Mouse (Mus musculus): ENCODE results near the gene Dock2.

Gene Dock2

GRCm38 (mm10) chr11:34427212-34427611, 356.5 kb downstream of the Dock2 start:
- DNase-seq (ENCODE audit: low read depth, low spot score), result no peak

GRCm38 (mm10) chr11:34424546-34424945, 359.1 kb downstream of the Dock2 start:
- DNase-seq (ENCODE audit: low read depth, low spot score), result no peak

- no peak for DNase-seq (ENCODE audit: low read depth, low spot score)
Observed at GRCm38 (mm10) chr11:34421061-34421460, 362.6 kb downstream of the Dock2 start.

GRCm38 (mm10) chr11:34416619-34416979, 367.1 kb downstream of the Dock2 start:
- no peak for DNase-seq (ENCODE audit: low read depth, low spot score)

- peak; percentile 61 for DNase-seq (ENCODE audit: low read depth, low spot score)
Observed at GRCm38 (mm10) chr11:34415884-34416618, 367.6 kb downstream of the Dock2 start.

- no peak for DNase-seq (ENCODE audit: low read depth, low spot score)
Observed at GRCm38 (mm10) chr11:34406850-34407249, 376.8 kb downstream of the Dock2 start.

GRCm38 (mm10) chr11:34406309-34406708, 377.4 kb downstream of the Dock2 start:
- DNase-seq (ENCODE audit: low read depth, low spot score), result no peak

GRCm38 (mm10) chr11:34405311-34405710, 378.4 kb downstream of the Dock2 start:
- DNase-seq (ENCODE audit: low read depth, low spot score), result no peak

- DNase-seq (ENCODE audit: low read depth, low spot score), result no peak
Observed at GRCm38 (mm10) chr11:34401343-34401742, 382.3 kb downstream of the Dock2 start.

- no peak for DNase-seq (ENCODE audit: low read depth, low spot score)
Observed at GRCm38 (mm10) chr11:34398555-34398954, 385.1 kb downstream of the Dock2 start.

- no peak for DNase-seq (ENCODE audit: low read depth, low spot score)
Observed at GRCm38 (mm10) chr11:34397661-34398060, 386.0 kb downstream of the Dock2 start.

- DNase-seq (ENCODE audit: low read depth, low spot score), result no peak
Observed at GRCm38 (mm10) chr11:34395802-34396201, 387.9 kb downstream of the Dock2 start.

- no peak for DNase-seq (ENCODE audit: low read depth, low spot score)
Observed at GRCm38 (mm10) chr11:34392105-34392504, 391.6 kb downstream of the Dock2 start.

- DNase-seq (ENCODE audit: low read depth, low spot score), result no peak
Observed at GRCm38 (mm10) chr11:34389261-34390116, 394.2 kb downstream of the Dock2 start.

GRCm38 (mm10) chr11:34385001-34385688, 398.5 kb downstream of the Dock2 start:
- DNase-seq (ENCODE audit: low read depth, low spot score), result no peak

- no peak for DNase-seq (ENCODE audit: low read depth, low spot score)
Observed at GRCm38 (mm10) chr11:34384178-34384577, 399.5 kb downstream of the Dock2 start.

- DNase-seq (ENCODE audit: low read depth, low spot score), result no peak
Observed at GRCm38 (mm10) chr11:34383501-34383900, 400.2 kb downstream of the Dock2 start.

- DNase-seq (ENCODE audit: low read depth, low spot score), result no peak
Observed at GRCm38 (mm10) chr11:34377649-34378048, 406.0 kb downstream of the Dock2 start.

- DNase-seq (ENCODE audit: low read depth, low spot score), result no peak
Observed at GRCm38 (mm10) chr11:34375557-34375956, 408.1 kb downstream of the Dock2 start.

GRCm38 (mm10) chr11:34372224-34372623, 411.5 kb downstream of the Dock2 start:
- DNase-seq (ENCODE audit: low read depth, low spot score), result no peak

GRCm38 (mm10) chr11:34356109-34356508, 427.6 kb downstream of the Dock2 start:
- peak; percentile 33 for DNase-seq (ENCODE audit: low read depth, low spot score)

GRCm38 (mm10) chr11:34355406-34355805, 428.3 kb downstream of the Dock2 start:
- no peak for DNase-seq (ENCODE audit: low read depth, low spot score)

All from R1 (cell line).